Mouse (Mus musculus) lung, postnatal 4 days (tissue): ENCODE measurements around the gene Vps50.
"Not testable (repeated sequence)": the region's sequence is repeated elsewhere in the genome, so short reads cannot be mapped to it uniquely, and the experiment has no call there.

Experiments used
- DNase-seq, 2 experiments: peaks; one replicate each; pipeline ENCODE4 v3.0.0; 2021

The Vps50 gene

DNA sequence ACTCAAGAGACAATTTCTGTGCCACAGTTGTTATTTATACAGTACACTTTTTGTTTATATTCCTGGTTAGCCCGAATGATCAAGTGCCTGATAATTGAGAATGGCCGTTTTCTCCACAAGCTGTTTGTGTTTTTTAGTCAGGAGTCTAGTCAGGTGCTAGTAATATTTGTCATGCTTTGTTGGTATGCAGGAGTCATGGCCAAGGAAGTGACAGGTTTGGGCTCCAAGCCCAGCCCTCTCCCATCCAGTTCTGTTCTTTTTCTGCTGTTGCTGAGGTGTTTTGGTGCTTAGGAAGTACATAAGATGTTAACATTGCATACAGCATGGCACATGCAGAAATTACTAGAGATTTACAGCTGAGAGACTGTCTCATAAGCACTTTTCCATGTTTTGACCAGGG, 41.3 kb downstream of the Vps50 start:
- DNase-seq: no peak

DNA sequence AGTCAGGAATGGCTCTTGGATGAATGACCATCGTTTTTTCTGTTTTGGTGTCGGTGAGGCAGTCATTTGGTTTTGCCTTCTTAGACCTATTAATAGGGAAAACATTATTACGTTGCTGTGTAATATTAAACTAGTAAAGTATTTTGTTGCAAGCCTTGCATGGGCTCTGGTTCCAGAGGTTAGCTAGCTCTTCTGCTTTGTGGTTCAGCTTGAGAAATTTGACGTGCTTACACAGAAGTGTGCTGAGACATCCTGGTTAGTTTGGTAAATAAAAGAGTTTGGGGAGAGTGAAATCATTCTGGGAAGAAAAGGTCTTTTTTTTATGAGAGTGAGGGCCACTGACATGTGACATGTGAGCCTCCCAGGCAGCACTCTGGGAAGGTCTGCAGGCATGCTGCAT, 45.7 kb downstream of the Vps50 start:
- DNase-seq: no peak

DNA sequence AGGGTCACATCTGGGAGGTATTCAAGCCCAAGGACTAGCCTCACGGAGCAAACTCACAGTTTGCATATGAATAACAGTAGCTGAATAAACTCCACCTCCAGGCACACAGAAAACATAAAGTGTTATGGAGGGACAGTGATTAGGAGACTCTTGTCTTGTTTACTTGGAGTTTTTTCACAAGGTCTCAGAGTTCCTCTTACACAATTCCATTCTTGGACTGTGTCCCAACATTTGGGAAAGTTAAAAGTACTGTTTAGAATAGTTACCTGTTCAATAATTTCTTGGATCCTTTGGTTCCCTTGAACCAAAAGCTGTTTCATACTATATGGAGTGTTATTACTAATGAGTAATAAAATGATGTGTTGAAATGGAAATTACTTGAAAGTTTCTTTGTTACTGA, 46.8 kb downstream of the Vps50 start:
- no peak for DNase-seq

DNA sequence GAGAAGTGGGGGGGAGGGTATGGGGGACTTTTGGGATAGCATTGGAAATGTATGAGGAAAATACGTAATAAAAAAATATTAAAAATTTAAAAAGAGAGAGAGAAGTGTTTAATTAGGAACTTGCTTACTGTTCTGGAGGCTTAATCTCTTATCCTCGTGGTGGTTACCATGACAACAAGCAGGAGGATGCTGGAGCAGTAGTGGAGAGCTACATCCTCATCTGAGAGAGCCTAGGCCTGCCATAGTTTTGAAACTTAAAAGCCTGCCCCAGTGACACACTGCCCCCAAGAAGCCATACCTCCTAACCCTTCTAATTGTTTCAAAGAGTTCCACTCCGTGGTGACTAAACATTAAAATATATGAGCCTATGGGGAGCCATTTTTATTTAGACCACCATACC, 50.8 kb downstream of the Vps50 start:
- no peak for DNase-seq

DNA sequence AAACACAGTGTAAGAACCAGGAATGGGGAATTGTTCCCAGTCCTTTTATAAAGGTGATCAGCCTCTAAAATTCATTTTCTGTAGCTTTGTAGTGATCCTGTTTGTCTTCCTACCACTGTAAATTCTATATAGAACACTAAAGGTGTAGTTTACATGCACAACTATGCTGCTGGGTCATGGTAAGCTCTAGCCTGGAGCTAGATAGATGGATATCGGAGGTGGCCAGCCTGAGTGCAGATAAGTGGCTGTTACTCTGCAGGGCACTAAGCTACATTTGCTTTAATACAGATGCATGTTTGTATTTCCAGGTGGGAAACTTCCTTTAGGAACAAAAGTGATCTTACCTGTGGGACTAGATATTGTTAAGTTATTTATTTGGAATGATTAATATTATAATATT, 51.8 kb downstream of the Vps50 start:
- DNase-seq: no peak

DNA sequence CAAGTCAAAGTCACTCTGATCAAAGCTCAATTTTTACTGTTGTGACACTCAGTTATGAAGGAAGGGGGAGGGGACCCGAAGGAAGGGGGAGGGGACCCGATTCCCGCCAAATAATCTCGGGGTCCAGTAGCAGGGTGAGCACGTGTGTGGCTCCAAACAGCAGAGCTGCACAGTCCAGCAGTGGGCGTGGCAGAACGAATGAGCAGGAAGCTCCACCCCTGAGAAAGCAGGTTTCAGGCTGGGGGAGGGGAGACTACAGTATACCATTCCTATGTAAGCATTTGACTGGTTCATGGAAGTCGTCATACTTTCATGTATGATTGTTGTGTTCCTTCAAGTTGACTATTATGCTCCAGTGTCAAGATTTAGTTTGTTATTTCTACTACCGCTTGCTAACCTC, 54.5 kb downstream of the Vps50 start:
- DNase-seq: not testable (repeated sequence)

DNA sequence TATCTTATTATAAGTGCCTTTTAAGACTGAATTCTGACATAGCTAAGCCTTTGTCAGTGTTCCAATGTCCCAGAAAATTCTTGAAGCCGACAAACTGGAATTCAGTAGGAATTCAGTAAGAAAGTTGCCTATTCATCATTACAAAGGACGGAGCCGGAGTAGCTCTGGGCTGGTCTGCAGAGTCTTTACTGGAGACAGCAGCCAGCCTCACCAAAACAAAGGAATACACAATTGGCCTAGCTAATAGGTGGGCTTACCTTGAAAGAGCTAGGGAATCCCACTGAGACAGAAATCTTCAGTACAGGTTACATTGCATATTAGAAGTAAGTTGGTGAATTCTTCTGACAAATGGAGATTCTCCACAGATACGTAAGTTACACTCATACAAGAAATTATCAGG, 59.0 kb downstream of the Vps50 start:
- no peak for DNase-seq

DNA sequence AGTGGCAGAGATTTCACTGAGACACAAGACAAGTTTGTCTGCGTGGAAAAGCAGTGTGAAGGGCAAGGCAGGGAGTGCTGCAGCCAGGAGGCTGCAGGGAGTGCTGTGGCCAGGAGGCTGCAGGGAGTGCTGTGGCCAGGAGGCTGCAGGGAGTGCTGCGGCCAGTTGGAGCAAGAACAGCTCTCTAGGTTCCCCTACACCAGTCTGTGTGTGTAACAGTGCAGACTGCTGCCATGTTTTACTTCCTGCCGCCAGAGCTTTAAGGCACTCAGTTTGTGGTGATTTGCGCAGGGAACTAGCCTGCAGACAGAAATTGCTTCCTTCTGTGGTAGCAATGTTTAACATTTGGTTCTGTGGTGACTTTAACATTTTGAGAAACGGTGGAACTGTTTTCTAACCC, 61.8 kb downstream of the Vps50 start:
- no peak for DNase-seq

DNA sequence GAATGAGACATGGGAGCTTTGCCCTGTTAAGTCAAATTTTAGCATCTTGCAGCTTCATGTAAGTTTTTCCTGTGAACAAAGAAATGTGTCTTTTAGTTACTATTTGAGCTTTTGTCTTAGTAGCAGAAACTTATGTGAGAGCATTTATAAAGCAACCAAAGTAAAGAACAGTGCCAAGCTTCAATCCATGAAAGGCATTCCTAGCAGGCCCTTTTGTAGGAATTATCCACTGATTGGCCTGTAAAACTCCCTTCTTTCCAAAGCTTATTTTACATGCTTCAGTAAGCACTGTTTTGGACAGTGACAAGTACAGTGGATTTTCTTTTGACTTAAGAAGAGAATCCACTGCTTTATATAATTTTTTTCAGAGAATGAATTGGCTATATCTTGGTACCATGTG, 64.1 kb downstream of the Vps50 start:
- DNase-seq: no peak

DNA sequence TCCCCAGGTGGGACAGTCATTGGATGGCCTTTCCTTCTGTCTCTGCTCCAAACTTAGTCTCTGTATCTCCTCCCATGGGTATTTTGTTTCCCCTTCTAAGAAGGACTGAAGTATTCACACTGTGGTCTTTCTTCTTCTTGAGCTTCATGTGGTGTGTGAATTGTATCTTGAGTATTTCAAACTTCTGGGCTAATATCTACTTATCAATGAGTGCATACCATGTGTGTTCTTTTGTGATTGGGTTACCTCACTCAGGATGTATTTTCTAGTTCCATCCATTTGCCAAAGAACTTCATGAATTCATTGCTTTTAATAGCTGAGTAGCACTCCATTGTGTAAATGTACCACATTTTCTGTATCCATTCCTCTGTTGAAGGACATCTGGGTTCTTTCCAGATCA, 65.9 kb downstream of the Vps50 start:
- not testable (repeated sequence) for DNase-seq

DNA sequence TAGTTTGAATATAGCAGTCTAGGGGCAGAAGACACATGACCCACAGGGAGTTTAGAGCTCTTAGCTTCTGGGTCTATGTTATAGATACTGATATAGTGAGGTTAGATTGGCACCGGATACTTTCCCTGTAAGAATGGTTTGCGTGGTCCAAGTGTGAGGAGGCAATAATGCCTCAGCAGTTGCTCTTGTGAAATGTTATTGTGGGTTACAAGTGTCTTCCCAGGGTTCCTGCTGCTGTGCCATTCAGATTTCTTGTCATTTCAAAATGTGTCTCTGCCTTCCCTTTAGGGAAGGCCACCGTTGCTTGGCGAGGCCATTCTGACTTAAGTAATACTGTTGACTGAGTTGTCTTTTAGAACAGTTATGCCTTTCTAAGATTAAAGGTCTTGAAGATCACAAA, 66.8 kb downstream of the Vps50 start:
- no peak for DNase-seq

DNA sequence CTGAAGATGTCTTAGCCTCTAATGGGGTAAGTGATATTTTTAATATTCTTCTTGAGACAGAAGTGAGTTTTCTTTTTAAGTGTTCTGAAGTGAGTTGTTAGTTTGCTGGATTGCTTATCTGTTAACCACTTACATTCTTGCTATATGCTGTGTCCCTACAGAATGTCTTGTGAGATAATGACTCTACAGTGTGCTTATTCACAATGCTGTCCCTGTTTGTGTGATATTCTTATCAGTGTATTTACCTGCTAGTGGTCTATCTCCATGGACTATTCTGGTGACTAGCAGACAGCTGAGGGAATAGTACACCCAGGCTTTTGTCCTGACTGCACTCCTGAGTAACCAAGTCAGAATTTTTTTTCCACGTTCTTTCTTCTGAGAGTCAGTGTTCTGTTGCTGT, 67.5 kb downstream of the Vps50 start:
- no peak for DNase-seq

DNA sequence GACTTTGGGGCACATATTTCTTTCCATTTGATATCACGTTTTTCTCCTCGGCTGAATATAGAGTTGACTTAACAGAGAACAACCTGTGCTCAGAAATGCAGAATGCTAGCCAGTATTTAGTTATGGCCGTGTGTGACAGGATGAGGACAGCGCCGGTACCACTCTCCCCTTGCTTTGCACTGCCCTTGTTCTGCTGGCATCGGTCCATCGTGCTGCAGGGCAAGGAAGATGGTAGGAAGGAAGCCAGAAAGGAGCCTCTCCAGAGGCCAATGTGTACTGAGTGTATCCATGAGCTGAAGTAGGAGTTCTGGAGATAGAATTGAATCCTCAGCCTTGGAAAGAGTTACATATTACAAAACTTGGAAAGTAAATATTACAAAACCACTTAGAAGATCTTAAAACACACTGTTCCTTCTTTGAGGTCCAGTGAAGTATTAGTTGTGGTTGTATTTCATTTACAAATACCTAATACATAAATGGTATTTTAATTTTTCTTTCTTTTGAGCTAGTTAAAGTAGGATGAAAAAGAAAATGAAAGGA, 69.0 kb downstream of the Vps50 start:
- peak; percentile 12 to 27 for DNase-seq

DNA sequence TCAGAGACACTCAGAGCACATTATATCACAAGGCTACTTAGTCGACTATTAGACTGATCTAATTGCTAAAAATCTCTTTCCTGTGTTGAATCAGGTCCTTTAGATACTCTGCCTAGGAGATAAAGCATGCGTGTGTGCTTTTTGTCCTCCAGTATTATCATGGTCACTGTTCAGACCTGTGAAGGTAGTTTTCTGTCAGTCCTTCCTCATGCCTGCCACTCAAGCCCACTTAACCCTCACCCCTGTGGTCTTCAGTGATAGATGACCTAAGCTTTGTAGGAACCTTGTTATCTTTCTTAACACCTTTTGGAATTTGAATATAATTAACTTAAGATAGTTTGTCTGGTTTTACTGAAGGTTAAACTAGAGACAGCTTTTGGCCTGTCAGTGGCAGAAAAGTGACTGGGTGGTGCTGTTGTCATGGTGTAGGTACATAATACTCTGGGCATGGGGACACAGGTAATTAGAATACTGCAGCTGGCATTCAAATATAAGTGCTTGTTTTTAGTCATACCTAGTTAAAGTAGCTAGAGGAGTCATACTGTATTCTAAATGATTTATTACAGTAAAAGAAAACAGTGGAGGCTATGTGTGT, 74.1 kb downstream of the Vps50 start:
- no peak for DNase-seq

DNA sequence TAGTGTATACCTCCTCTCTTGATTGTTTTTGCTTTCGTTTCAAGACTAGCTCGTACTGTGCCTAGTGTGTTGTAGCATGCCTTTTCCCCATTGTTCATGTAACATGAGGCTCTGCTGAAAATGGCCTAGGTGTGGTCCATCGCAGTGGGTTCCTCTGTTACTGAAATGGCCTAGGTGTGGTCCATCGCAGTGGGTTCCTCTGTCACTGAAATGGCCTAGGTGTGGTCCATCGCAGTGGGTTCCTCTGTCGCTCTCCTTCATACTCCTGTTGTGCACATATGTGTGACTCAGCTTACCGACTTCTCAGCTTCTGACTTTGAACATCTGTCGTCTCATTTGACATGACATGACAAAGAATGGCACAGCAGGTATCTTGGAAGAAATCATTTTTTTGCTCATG, 75.6 kb downstream of the Vps50 start:
- no peak for DNase-seq

DNA sequence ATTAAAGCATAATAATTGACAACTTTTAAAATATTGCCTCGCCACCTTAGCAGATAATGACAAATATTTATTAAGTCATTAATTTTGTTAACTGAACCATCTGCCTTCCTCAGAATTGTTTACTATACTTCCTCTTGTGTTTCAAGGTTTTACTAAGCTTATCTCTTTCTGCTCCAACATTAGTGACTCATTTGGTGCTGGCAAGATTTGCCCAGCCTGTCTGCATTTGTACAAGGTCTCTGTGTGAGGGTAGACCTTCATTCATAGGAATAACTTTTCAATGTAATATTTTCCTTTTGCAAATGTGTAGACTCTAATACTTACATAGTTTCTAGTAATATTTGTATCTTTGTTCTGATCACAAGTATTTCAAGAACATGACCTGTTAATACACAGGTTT, 87.2 kb downstream of the Vps50 start:
- DNase-seq: no peak

DNA sequence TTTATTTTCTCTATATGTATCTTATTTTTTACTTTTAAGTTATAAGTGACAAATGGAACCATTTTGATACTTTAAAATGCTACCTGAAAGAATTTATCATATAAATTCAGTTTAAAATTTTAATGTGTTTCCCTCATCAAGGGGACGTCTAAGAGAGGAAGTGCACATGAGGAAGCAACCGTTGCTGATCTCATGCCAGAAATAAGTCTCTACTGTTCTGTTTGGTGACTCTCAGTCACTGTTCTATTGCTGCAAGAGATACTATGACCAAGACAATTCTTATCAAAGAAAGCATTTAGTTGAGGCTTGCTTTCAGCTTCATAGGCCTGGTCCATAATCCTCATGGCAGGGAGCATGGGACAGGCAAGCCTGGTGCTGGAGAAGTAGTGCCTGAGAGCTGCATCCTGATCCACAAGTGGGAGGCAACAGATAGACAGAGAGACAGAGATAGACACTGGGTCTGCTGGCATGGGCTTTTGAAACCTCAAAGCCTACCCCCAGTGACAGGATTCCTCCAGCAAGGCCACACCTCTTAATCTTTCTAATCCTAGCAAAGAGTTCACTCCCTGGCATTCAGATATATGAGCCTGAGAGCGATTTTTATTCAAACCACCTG, 92.2 kb downstream of the Vps50 start:
- no peak for DNase-seq

DNA sequence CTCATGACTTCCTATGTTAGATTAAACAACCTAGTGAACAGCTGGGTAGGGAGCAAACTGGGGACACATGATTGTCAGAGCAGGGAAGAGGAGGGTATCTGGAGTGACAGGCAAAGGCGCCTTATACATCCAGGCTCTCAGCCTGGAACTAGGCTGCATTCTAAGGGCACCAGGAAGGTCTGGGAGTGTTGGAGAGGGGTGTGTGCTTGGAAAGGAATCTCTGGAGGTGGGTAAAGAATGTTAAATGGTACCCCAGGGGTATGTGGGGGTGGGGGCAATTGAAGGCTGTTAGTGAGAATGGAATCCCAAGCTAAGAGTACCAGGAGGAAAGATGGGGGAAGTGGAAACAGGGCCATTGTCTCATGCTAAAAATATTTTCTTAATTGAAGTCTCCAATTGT, 96.1 kb downstream of the Vps50 start:
- DNase-seq: no peak

DNA sequence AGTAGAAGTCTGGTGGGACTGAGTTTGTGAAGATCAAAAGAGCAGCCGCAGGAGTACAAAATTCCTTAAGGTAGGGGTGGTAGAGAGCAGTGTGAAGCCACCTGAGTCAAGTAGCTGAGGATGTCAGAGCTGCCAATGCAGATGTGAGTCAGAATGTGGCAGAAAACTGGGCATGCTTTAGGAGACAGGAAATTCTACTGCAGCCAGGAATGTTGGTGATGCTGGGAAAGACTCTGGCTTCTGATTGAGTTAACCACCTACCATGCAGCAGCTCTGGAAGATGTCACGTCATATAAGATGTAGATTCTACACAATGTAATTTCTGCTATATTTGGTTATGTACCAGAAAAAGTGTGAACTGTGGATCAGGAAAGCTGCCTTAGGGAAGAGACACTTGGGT, 114.6 kb downstream of the Vps50 start:
- no peak for DNase-seq

DNA sequence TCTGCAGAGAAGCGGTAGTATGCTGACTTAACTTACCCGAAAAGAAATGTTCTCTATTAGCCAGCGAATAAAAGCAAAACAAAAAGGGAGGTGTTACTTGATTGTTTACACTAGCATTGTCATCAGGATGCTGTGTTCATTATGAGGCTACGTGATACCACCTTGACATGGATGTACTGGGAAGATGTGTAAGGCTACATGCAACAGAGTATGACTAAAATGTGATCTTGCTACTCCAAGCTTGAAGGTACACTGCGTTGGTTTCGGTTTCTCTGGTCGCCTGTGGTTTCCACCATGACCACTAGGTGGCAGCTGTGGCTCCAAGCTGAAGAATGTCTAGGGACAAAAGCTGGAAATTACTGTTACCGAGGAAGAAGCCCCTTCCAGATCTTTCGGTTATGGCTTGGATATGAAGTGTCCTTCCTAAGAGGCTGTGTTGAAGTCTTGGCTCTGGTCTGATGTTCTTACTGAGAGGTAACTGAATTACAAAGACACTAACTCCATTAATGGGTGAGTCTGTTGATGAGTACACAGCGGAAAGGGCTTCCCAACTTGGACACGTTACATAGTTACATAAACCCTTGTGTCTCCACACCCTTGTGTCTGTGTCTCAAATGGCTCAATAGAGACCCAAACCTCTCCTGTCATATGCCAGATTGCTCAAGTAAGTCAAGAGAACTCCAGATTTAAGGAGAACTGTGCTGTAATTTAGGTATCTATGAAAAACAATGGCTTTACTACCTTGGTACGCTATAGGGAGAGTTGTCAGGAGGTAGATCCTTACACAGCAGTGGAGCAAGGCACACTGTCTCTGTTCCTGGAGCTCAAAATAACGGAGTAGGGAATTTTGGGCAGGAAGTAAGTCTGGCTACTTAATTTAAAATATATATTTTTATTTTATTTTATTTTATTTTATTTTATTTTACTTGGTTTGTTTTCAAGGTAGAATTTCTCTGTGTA, 122.5 kb downstream of the Vps50 start:
- DNase-seq: peak; percentile 32 to 47
